21 mouse cellular contexts compared by ENCODE assay signal in the genomic region with DNA sequence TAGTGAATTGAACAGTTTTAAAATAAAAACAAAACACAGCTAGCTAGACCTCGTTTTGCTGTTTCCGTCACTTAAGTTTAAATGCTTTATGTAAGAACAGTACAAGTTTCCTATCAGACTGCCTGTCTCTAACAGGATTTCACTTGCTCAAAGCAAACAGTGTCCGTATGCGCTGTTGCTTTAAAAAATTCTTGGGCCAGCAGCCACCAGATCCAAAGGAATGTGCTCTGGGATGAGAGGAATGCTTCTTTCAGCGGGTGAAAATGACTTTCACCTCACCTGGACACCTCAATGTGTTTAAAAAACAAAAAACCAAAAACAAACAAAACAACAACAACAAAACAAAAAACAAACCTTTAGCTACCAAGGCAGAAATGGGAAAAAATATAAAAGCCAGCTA. TPM values are rescaled to one million over a fixed set of nuclear protein-coding genes. Genes with fewer than 3 reads are reported as not detected.
A peak's percentile ranks its signal among the peaks of the same experiment; 100 is the strongest.
DNase-seq lines count a peak whose midpoint lies in the region; ATAC-seq and TF ChIP-seq lines count a peak whose summit lies in the region.
"Had no signal": no experiment of that assay in that cellular context is flagged by ENCODE, and none has a peak within 500 bp of the region (broad histone marks: within the 10 kb centered on the region; RNA-seq: fewer than 3 reads in every experiment).

No protein-coding gene starts in this region.

- H3K27me3 ChIP-seq in heart, embryonic 14.5 days (ENCODE audit: control insufficient read depth, insufficient read depth, low read length) = no peaks in the 10 kb centered on the region
- H3K27me3 ChIP-seq in heart, embryonic 11.5 days (ENCODE audit: control insufficient read depth, insufficient read depth, low read length) = no peaks in the 10 kb centered on the region
- H3K27me3 ChIP-seq in lung, postnatal 0 days (replicated peaks; ENCODE audit: insufficient read depth, low read length) = no peaks in the 10 kb centered on the region
- H3K27me3 ChIP-seq: embryonic facial prominence, embryonic 15.5 days; midbrain, embryonic 13.5 days; neural tube, embryonic 15.5 days had no signal

- TF ChIP-seq EP300 in lung, postnatal 0 days (IDR thresholded peaks at IDR 0.05) = no peak; the same call in 1 of the 2 replicates

- DNase-seq in kidney, adult 9 months = peak; percentile 58
- no peak for DNase-seq in kidney, adult 18-20 months
- peak; percentile 47 for DNase-seq in kidney, postnatal 10 days
- peak; percentile 39 for DNase-seq in lung, postnatal 0 days (ENCODE audit: low spot score)
- DNase-seq in cerebellum, adult 18-20 months = no peak
- no peak for DNase-seq in Muller cell, postnatal 12 days (ENCODE audit: inconsistent ontology term)
- DNase-seq: adrenal gland, postnatal 10 days; B cell, adult 2 months; cerebellum, adult 2 months; gastrocnemius, postnatal 10 days; heart, postnatal 4 days had no signal

- peak overlapping the region; percentile 58 to 78; a peak in 3 of 4 replicates for H3K27ac ChIP-seq in heart, embryonic 14.5 days (replicated peaks in 1 of 2; ENCODE audit: control insufficient read depth in 1 of 2, insufficient read depth in 1 of 2, low read depth in 2 of 2, low read length in 2 of 2)
- H3K27ac ChIP-seq in heart, embryonic 11.5 days (ENCODE audit: low read depth, low read length) = no peak overlapping the region
- no peak overlapping the region for H3K27ac ChIP-seq in lung, postnatal 0 days (ENCODE audit: low read length)
- H3K27ac ChIP-seq: embryonic facial prominence, embryonic 15.5 days; hindbrain, postnatal 0 days; macrophage; midbrain, embryonic 13.5 days; neural tube, embryonic 15.5 days; stomach, postnatal 0 days had no signal

- peak overlapping the region; percentile 42 for H3K4me2 ChIP-seq in heart, embryonic 14.5 days (ENCODE audit: low read length)
- no peak overlapping the region for H3K4me2 ChIP-seq in heart, embryonic 11.5 days
- no peak overlapping the region for H3K4me2 ChIP-seq in lung, postnatal 0 days (replicated peaks; ENCODE audit: low read depth, low read length)
- H3K4me2 ChIP-seq: embryonic facial prominence, embryonic 15.5 days; midbrain, embryonic 13.5 days; neural tube, embryonic 15.5 days had no signal

- TF ChIP-seq CTCF in lung, postnatal 0 days (IDR thresholded peaks at IDR 0.05) = no peak

- ATAC-seq in heart, embryonic 14.5 days (ENCODE audit: insufficient number of reproducible peaks, insufficient read depth, low FRiP score, low read depth) = peak; percentile 59; the same call in 1 of the 2 replicates
- no peak for ATAC-seq in heart, embryonic 11.5 days (replicated peaks; ENCODE audit: insufficient number of reproducible peaks, low FRiP score, low TSS enrichment)
- no peak for ATAC-seq in lung, postnatal 0 days
- ATAC-seq: hindbrain, postnatal 0 days; midbrain, embryonic 13.5 days had no signal

- peaks cover 43% of the 10 kb centered on the region for H3K36me3 ChIP-seq in heart, embryonic 14.5 days (ENCODE audit: control insufficient read depth, insufficient read depth, low read length)
- peaks cover 6% of the 10 kb centered on the region for H3K36me3 ChIP-seq in heart, embryonic 11.5 days (ENCODE audit: control insufficient read depth, insufficient read depth, low read length)
- H3K36me3 ChIP-seq in lung, postnatal 0 days (ENCODE audit: insufficient read depth, low read length) = peaks cover 11% of the 10 kb centered on the region; the same call in 1 of the 2 replicates
- H3K36me3 ChIP-seq: embryonic facial prominence, embryonic 15.5 days; forebrain, embryonic 10.5 days; midbrain, embryonic 13.5 days; neural tube, embryonic 15.5 days had no signal

- WGBS in heart, embryonic 14.5 days = 14% methylated on average over 5 of the region's 5 CpGs
- 36% methylated on average over 5 of the region's 5 CpGs for WGBS in heart, embryonic 11.5 days (ENCODE audit: insufficient replicate concordance)
- WGBS in lung, postnatal 0 days = 34% methylated on average over 5 of the region's 5 CpGs

- peaks cover 37 to 60% of the 10 kb centered on the region in 2 experiments for H3K4me1 ChIP-seq in heart, embryonic 14.5 days (ENCODE audit: control insufficient read depth in 2 of 2, insufficient read depth in 2 of 2, low read length in 2 of 2)
- peaks cover 57% of the 10 kb centered on the region for H3K4me1 ChIP-seq in heart, embryonic 11.5 days (ENCODE audit: control insufficient read depth, insufficient read depth, low read length)
- no peaks in the 10 kb centered on the region; the same call in 1 of the 2 replicates for H3K4me1 ChIP-seq in lung, postnatal 0 days (ENCODE audit: insufficient read depth, low read depth, low read length)
- H3K4me1 ChIP-seq: neural tube, embryonic 15.5 days had no signal

- peak overlapping the region; percentile 10; the same call in 1 of the 2 replicates for H3K9ac ChIP-seq in heart, embryonic 14.5 days (ENCODE audit: low read length)
- no peak overlapping the region for H3K9ac ChIP-seq in heart, embryonic 11.5 days (ENCODE audit: low read depth, low read length)
- no peak overlapping the region for H3K9ac ChIP-seq in lung, postnatal 0 days (replicated peaks; ENCODE audit: low read depth)
- H3K9ac ChIP-seq: embryonic facial prominence, embryonic 15.5 days; midbrain, embryonic 13.5 days; neural tube, embryonic 15.5 days had no signal

- no peak overlapping the region for H3K4me3 ChIP-seq in heart, embryonic 14.5 days (ENCODE audit: control insufficient read depth in 1 of 2, insufficient read depth in 1 of 2, low read depth in 1 of 2, low read length in 2 of 2)
- H3K4me3 ChIP-seq in heart, embryonic 11.5 days (ENCODE audit: low read depth, low read length) = no peak overlapping the region
- H3K4me3 ChIP-seq in lung, postnatal 0 days (ENCODE audit: low read depth, low read length) = no peak overlapping the region
- H3K4me3 ChIP-seq: embryonic facial prominence, embryonic 15.5 days; forebrain, embryonic 10.5 days; midbrain, embryonic 13.5 days; myocyte; neural tube, embryonic 15.5 days had no signal

- no peaks in the 10 kb centered on the region for H3K9me3 ChIP-seq in heart, embryonic 14.5 days (ENCODE audit: control insufficient read depth, low read length)
- H3K9me3 ChIP-seq in heart, embryonic 11.5 days (replicated peaks; ENCODE audit: control insufficient read depth, low read length) = no peaks in the 10 kb centered on the region
- no peaks in the 10 kb centered on the region for H3K9me3 ChIP-seq in lung, postnatal 0 days (ENCODE audit: low read length)
- H3K9me3 ChIP-seq: embryonic facial prominence, embryonic 15.5 days; forebrain, embryonic 10.5 days; midbrain, embryonic 13.5 days; neural tube, embryonic 15.5 days had no signal

RNA-seq across cellular contexts. Expression of a gene that starts 54.4 kb away (rescaled TPM):
- polyA plus RNA-seq in heart, embryonic 14.5 days (2014; fragmentation: Nextera tagmentation; extraction: Ambion mirVana) = 35.8 and 37.6 TPM in 2 replicates
- 37.0 and 48.8 TPM in 2 replicates for polyA plus RNA-seq in heart, embryonic 11.5 days (2014; fragmentation: Nextera tagmentation; extraction: Ambion mirVana)
- 26.1 and 28.5 TPM in 2 replicates for polyA plus RNA-seq in lung, postnatal 0 days (2015; fragmentation: Nextera tagmentation; extraction: Ambion mirVana)

Comparison
In these comparisons a context has a peak if more than half of its experiments do, and no peak if none do; other contexts are left out.
1. H3K27ac ChIP-seq: peak in heart, embryonic 14.5 days (2 of 2); none in heart, embryonic 11.5 days (single experiment) and lung, postnatal 0 days (single experiment).
2. DNase-seq: peak in kidney, adult 9 months (single experiment), kidney, postnatal 10 days (single experiment) and lung, postnatal 0 days (single experiment); none in kidney, adult 18-20 months (single experiment), cerebellum, adult 18-20 months (0 of 2) and Muller cell, postnatal 12 days (single experiment).